Comparison of ENCODE assay signal across 9 mouse cellular contexts in genomic region chr8:70763354-70763753, GRCm38 (mm10). TPM values are rescaled to one million over a fixed set of nuclear protein-coding genes. Genes with fewer than 3 reads are reported as not detected.
A peak's percentile ranks its signal among the peaks of the same experiment; 100 is the strongest.
DNase-seq lines count a peak whose midpoint lies in the region; ATAC-seq and TF ChIP-seq lines count a peak whose summit lies in the region.
"Had no signal": no experiment of that assay in that cellular context is flagged by ENCODE, and none has a peak within 500 bp of the region (broad histone marks: within the 10 kb centered on the region; RNA-seq: fewer than 3 reads in every experiment).

No protein-coding gene starts in this region.

- H3K4me2 ChIP-seq in neural tube, embryonic 15.5 days = no peak overlapping the region
- no peak overlapping the region for H3K4me2 ChIP-seq in lung, postnatal 0 days (replicated peaks; ENCODE audit: low read depth, low read length)

- no peak overlapping the region for H3K9ac ChIP-seq in neural tube, embryonic 15.5 days (replicated peaks)
- no peak overlapping the region for H3K9ac ChIP-seq in lung, postnatal 0 days (replicated peaks; ENCODE audit: low read depth)

- 5% methylated on average over 3 of the region's 3 CpGs for WGBS in neural tube, embryonic 15.5 days
- 10% methylated on average over 3 of the region's 3 CpGs for WGBS in lung, postnatal 0 days

- no peaks in the 10 kb centered on the region for H3K9me3 ChIP-seq in neural tube, embryonic 15.5 days (replicated peaks)
- H3K9me3 ChIP-seq in lung, postnatal 0 days (ENCODE audit: low read length) = no peaks in the 10 kb centered on the region
- H3K9me3 ChIP-seq: megakaryocyte, embryonic 14.5 days had no signal

- H3K4me1 ChIP-seq in neural tube, embryonic 15.5 days = peaks cover 45% of the 10 kb centered on the region
- peaks cover 12% of the 10 kb centered on the region; the same call in 1 of the 2 replicates for H3K4me1 ChIP-seq in lung, postnatal 0 days (ENCODE audit: insufficient read depth, low read depth, low read length)

- H3K36me3 ChIP-seq in neural tube, embryonic 15.5 days = peaks cover 12% of the 10 kb centered on the region
- no peaks in the 10 kb centered on the region for H3K36me3 ChIP-seq in lung, postnatal 0 days (ENCODE audit: insufficient read depth, low read length)

- DNase-seq in cerebellum, adult 11 months = peak; percentile 60
- DNase-seq in neural tube, embryonic 10.5 days (ENCODE audit: extremely low spot score, low spot score) = peak; percentile 64
- peak; percentile 59 for DNase-seq in embryo, embryonic 11 days
- no peak for DNase-seq in lung, postnatal 0 days (ENCODE audit: low spot score)
- DNase-seq in thymus, postnatal 0 days (ENCODE audit: low spot score) = peak; percentile 72
- DNase-seq in layer of hippocampus, adult 9-10 months (ENCODE audit: low spot score) = no peak

- H3K4me3 ChIP-seq in neural tube, embryonic 15.5 days (replicated peaks) = no peak overlapping the region
- no peak overlapping the region for H3K4me3 ChIP-seq in lung, postnatal 0 days (ENCODE audit: low read depth, low read length)
- H3K4me3 ChIP-seq: megakaryocyte, embryonic 14.5 days had no signal

- no peak overlapping the region for H3K27ac ChIP-seq in neural tube, embryonic 15.5 days (replicated peaks)
- H3K27ac ChIP-seq in lung, postnatal 0 days (ENCODE audit: low read length) = no peak overlapping the region

- no peak for ATAC-seq in cerebellum, adult (ENCODE audit: insufficient number of reproducible peaks, low FRiP score, low TSS enrichment)
- no peak for ATAC-seq in neural tube, embryonic 15.5 days (ENCODE audit: low FRiP score)
- ATAC-seq in lung, postnatal 0 days = no peak

- no peak for TF ChIP-seq EP300 in lung, postnatal 0 days (IDR thresholded peaks at IDR 0.05)

- 0 out of 2 replicates have a peak, but pooled peaks cover 4% of the 10 kb centered on the region for H3K27me3 ChIP-seq in neural tube, embryonic 15.5 days (replicated peaks)
- H3K27me3 ChIP-seq in lung, postnatal 0 days (replicated peaks; ENCODE audit: insufficient read depth, low read length) = no peaks in the 10 kb centered on the region
- H3K27me3 ChIP-seq: megakaryocyte, embryonic 14.5 days had no signal

- peak; percentile 85 for TF ChIP-seq CTCF in lung, postnatal 0 days (IDR thresholded peaks at IDR 0.05)

RNA-seq across cellular contexts. Expression of gene Mpv17l2, which starts 2.6 kb away (rescaled TPM):
- 40.5 and 43.5 TPM in 2 replicates for polyA plus RNA-seq in neural tube, embryonic 15.5 days (2015; fragmentation: Nextera tagmentation; extraction: Ambion mirVana)
- polyA plus RNA-seq in lung, postnatal 0 days (2015; fragmentation: Nextera tagmentation; extraction: Ambion mirVana) = 57.4 and 88.8 TPM in 2 replicates
- 54.3 and 54.4 TPM in 2 replicates for polyA plus RNA-seq in thymus, postnatal 0 days (2015; fragmentation: Nextera tagmentation; extraction: Ambion mirVana)

RNA-seq across cellular contexts. Expression of gene Rab3a, which starts 8.9 kb away (rescaled TPM):
- polyA plus RNA-seq in neural tube, embryonic 15.5 days (2015; fragmentation: Nextera tagmentation; extraction: Ambion mirVana) = 536 and 627 TPM in 2 replicates
- polyA plus RNA-seq in lung, postnatal 0 days (2015; fragmentation: Nextera tagmentation; extraction: Ambion mirVana) = 17.6 and 28.6 TPM in 2 replicates
- polyA plus RNA-seq in thymus, postnatal 0 days (2015; fragmentation: Nextera tagmentation; extraction: Ambion mirVana) = 7.0 and 8.0 TPM in 2 replicates

RNA-seq across cellular contexts. Expression of gene Pik3r2, which starts 13.2 kb away (rescaled TPM):
- 97.5 and 102 TPM in 2 replicates for polyA plus RNA-seq in neural tube, embryonic 15.5 days (2015; fragmentation: Nextera tagmentation; extraction: Ambion mirVana)
- 28.0 and 30.5 TPM in 2 replicates for polyA plus RNA-seq in lung, postnatal 0 days (2015; fragmentation: Nextera tagmentation; extraction: Ambion mirVana)
- polyA plus RNA-seq in thymus, postnatal 0 days (2015; fragmentation: Nextera tagmentation; extraction: Ambion mirVana) = 35.1 and 38.6 TPM in 2 replicates

RNA-seq across cellular contexts. Expression of gene Pde4c, which starts 39.8 kb away (rescaled TPM):
- 0.17 and 0.40 TPM in 2 replicates for polyA plus RNA-seq in neural tube, embryonic 15.5 days (2015; fragmentation: Nextera tagmentation; extraction: Ambion mirVana)
- polyA plus RNA-seq in lung, postnatal 0 days (2015; fragmentation: Nextera tagmentation; extraction: Ambion mirVana) = 0.93 and 2.0 TPM in 2 replicates
- 0.28 and 0.35 TPM in 2 replicates for polyA plus RNA-seq in thymus, postnatal 0 days (2015; fragmentation: Nextera tagmentation; extraction: Ambion mirVana)

RNA-seq across cellular contexts. Expression of gene Mast3, which starts 41.5 kb away (rescaled TPM):
- 18.9 and 21.0 TPM in 2 replicates for polyA plus RNA-seq in neural tube, embryonic 15.5 days (2015; fragmentation: Nextera tagmentation; extraction: Ambion mirVana)
- 7.3 and 7.6 TPM in 2 replicates for polyA plus RNA-seq in lung, postnatal 0 days (2015; fragmentation: Nextera tagmentation; extraction: Ambion mirVana)
- 37.2 and 37.3 TPM in 2 replicates for polyA plus RNA-seq in thymus, postnatal 0 days (2015; fragmentation: Nextera tagmentation; extraction: Ambion mirVana)

Comparison
In these comparisons a context has a peak if more than half of its experiments do, and no peak if none do; other contexts are left out.
1. DNase-seq: peak in cerebellum, adult 11 months (single experiment), neural tube, embryonic 10.5 days (single experiment), embryo, embryonic 11 days (single experiment) and thymus, postnatal 0 days (single experiment); none in lung, postnatal 0 days (single experiment) and layer of hippocampus, adult 9-10 months (single experiment).
2. RNA of gene Rab3a, which starts 8.9 kb away (polyA plus RNA-seq): 536 to 627 TPM in neural tube, embryonic 15.5 days; 17.6 to 28.6 TPM in lung, postnatal 0 days and 7.0 to 8.0 TPM in thymus, postnatal 0 days; every median in the first group is over 10 times any median in the second.